Mouse (Mus musculus) ES-E14 (cell line): ENCODE measurements around the gene Spata31d1d. TPM values are rescaled to one million over a fixed set of nuclear protein-coding genes. Genes with fewer than 3 reads are reported as not detected.
A peak's percentile ranks its signal among the peaks of the same experiment; 100 is the strongest.
"Not testable (repeated sequence)": the region's sequence is repeated elsewhere in the genome, so short reads cannot be mapped to it uniquely, and the experiment has no call there.

Experiments
- DNase-seq: peaks from one replicate; pipeline ENCODE4 v3.0.0-alpha.2; 2013; ENCODE audit warnings: low read depth, low spot score
- H3K27ac ChIP-seq: 2 replicates; pipeline ENCODE4 v1.5.1; 2012; ENCODE audit warnings: low read depth, mild to moderate bottlenecking, low read length, moderate library complexity, mixed read lengths; ENCODE audit not compliant: poor library complexity, insufficient read depth, severe bottlenecking
- H3K36me3 ChIP-seq: 2 replicates; pipeline ENCODE4 v1.6.1; 2012; ENCODE audit warnings: mild to moderate bottlenecking, low read length, moderate library complexity, mixed read lengths; ENCODE audit not compliant: control insufficient read depth, poor library complexity, insufficient read depth, severe bottlenecking
- H3K4me1 ChIP-seq, 2 experiments: fragments of 150-350 bp in 1 of 2; sonication (generic) in 1 of 2; 2 replicates each; pipeline ENCODE4 v1.6.1; 2012; ENCODE audit warnings: low read length in 2 of 2, mild to moderate bottlenecking in 1 of 2, mixed read lengths in 1 of 2; ENCODE audit not compliant: control insufficient read depth in 2 of 2, insufficient read depth in 2 of 2, poor library complexity in 1 of 2
- H3K4me3 ChIP-seq, 2 experiments: fragments of 150-350 bp in 1 of 2; sonication (generic) in 1 of 2; 2 replicates each; pipeline ENCODE4 v1.5.1; 2012; ENCODE audit warnings: low read length in 2 of 2, low read depth in 1 of 2, mild to moderate bottlenecking in 1 of 2, mixed read lengths in 1 of 2; ENCODE audit not compliant: insufficient read depth in 1 of 2, poor library complexity in 1 of 2, severe bottlenecking in 1 of 2
- H3K9ac ChIP-seq: 2 replicates; pipeline ENCODE4 v1.6.1; 2012; ENCODE audit warnings: low read depth, mild to moderate bottlenecking, low read length, mixed read lengths; ENCODE audit not compliant: poor library complexity, insufficient read depth, severe bottlenecking
- H3K9me3 ChIP-seq: fragments of 150-350 bp; sonication (generic); 2 replicates; pipeline ENCODE4 v1.6.1; 2012; ENCODE audit warnings: low read depth, mild to moderate bottlenecking, low read length; ENCODE audit not compliant: control insufficient read depth, insufficient read depth
- CHD2 ChIP-seq: IDR thresholded peaks from 2 replicates; pipeline ENCODE4 v1.6.1; 2014; ENCODE audit warnings: mild to moderate bottlenecking, low read depth, low read length, inconsistent platforms
- HCFC1 ChIP-seq: IDR thresholded peaks from 2 replicates; pipeline ENCODE4 v1.6.1; 2012; ENCODE audit warnings: low read length, inconsistent platforms, borderline replicate concordance; ENCODE audit not compliant: insufficient read depth
- MAFK ChIP-seq: IDR thresholded peaks from 2 replicates; pipeline ENCODE4 v1.6.1; 2014; ENCODE audit warnings: mild to moderate bottlenecking, low read depth, low read length, inconsistent platforms; ENCODE audit not compliant: insufficient read depth
- ZC3H11A ChIP-seq: IDR thresholded peaks from 2 replicates; pipeline ENCODE4 v1.6.1; 2012; ENCODE audit warnings: low read depth, mild to moderate bottlenecking, inconsistent platforms, low read length, borderline replicate concordance
- ZNF384 ChIP-seq: IDR thresholded peaks from 2 replicates; pipeline ENCODE4 v1.6.1; 2012; ENCODE audit warnings: low read depth, low read length, inconsistent platforms
- in situ Hi-C, 2 experiments: fragments of 600-800 bp; cut with MboI; formaldehyde crosslinking; loops; one replicate each; pipeline ENCODE4 v1.15.1; 2025; ENCODE audit warnings: low sequenced_read_pairs in 2 of 2, inconsistent platforms in 1 of 2; ENCODE audit not compliant: unreplicated experiment in 2 of 2
- total RNA-seq: library from RNA; depleted of rRNA; stranded (reverse); fragments of 300-350 nt; gene quantifications from 2 replicates; pipeline ENCODE4 v1.2.3, GENCODE M21; 2012

Spata31d1d gene
- total RNA-seq, 1 experiment: 0.18 TPM

GRCm38 (mm10) chr13:59713710-59714109, 17.8 kb downstream of the Spata31d1d start:
- Histone ChIP-seq H3K9ac (no peak overlapping the region), H3K4me3 (no peak overlapping the region), H3K36me3 (no peaks in the 10 kb centered on the region), H3K27ac (no peak overlapping the region), H3K9me3 (no peaks in the 10 kb centered on the region), H3K4me1 (peaks cover 3 to 19% of the 10 kb centered on the region in 2 experiments; a peak in 3 of 4 replicates)
- in situ Hi-C loops: no loop called here
- no peak for DNase-seq
- TF ChIP-seq MAFK (no peak), HCFC1 (no peak), CHD2 (no peak), ZC3H11A (no peak), ZNF384 (no peak)

DNA sequence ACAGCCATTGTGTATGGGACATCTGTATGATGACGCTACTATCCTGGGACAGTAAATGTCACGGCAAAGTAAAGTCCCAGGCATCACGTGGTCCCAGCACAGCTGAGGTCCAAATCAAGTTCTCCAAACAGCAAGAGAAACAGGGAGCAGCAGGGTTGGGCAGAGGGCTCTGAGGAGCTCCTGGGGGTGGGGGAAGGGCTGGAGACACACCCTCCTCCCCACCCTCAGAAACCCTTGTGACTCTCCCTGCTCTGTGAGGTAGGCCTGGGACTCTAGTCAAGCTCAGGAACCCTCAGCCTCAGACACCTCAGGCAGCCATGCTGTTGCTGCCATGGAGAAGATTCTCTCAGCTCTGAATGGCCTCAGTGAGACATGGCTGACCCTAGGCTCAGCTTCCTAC, 19.6 kb downstream of the Spata31d1d start, which contains the start of gene Spata31d1b:
Gene Spata31d1b (plus strand): TSS at position 301 of the 400 bp plus-strand sequence.
- H3K27ac ChIP-seq, H3K4me3 ChIP-seq, H3K9ac ChIP-seq, in situ Hi-C loops, DNase-seq, H3K9me3 ChIP-seq, H3K36me3 ChIP-seq: not testable (repeated sequence)
- H3K4me1 ChIP-seq: peaks cover 3 to 19% of the 10 kb centered on the region in 2 experiments; a peak in 3 of 4 replicates

GRCm38 (mm10) chr13:59710230-59710629, 21.3 kb downstream of the Spata31d1d start, which contains the start of gene Spata31d1a:
Gene Spata31d1a (minus strand): TSS chr13:59710330.
- Histone ChIP-seq H3K9me3 (no peaks in the 10 kb centered on the region), H3K4me3 (peak within 1 kb of the TSS; percentile 52 to 58), H3K27ac (no peak within 1 kb of the TSS; the same call in 1 of the 2 replicates), H3K36me3 (no peaks in the 10 kb centered on the region), H3K4me1 (peaks cover 6 to 24% of the 10 kb centered on the region in 2 experiments; a peak in 3 of 4 replicates), H3K9ac (peak within 1 kb of the TSS; percentile 65; the same call in 1 of the 2 replicates)
- DNase-seq: no peak
- TF ChIP-seq MAFK (no peak), CHD2 (no peak), ZNF384 (no peak), ZC3H11A (no peak), HCFC1 (no peak)
- in situ Hi-C loops: no loop called here

GRCm38 (mm10) chr13:59704562-59704961, 27.0 kb downstream of the Spata31d1d start:
- no peak for TF ChIP-seq ZC3H11A
- TF ChIP-seq MAFK: no peak
- no peak for TF ChIP-seq HCFC1
- no peak for TF ChIP-seq CHD2
- TF ChIP-seq ZNF384: no peak
- in situ Hi-C loops: no loop called here
- H3K36me3 ChIP-seq: no peaks in the 10 kb centered on the region
- H3K9me3 ChIP-seq: no peaks in the 10 kb centered on the region
- H3K27ac ChIP-seq: no peak overlapping the region
- peaks cover 3 to 14% of the 10 kb centered on the region in 2 experiments; a peak in 3 of 4 replicates for H3K4me1 ChIP-seq
- H3K9ac ChIP-seq: no peak overlapping the region; the same call in 1 of the 2 replicates
- no peak overlapping the region for H3K4me3 ChIP-seq
- DNase-seq: no peak

DNA sequence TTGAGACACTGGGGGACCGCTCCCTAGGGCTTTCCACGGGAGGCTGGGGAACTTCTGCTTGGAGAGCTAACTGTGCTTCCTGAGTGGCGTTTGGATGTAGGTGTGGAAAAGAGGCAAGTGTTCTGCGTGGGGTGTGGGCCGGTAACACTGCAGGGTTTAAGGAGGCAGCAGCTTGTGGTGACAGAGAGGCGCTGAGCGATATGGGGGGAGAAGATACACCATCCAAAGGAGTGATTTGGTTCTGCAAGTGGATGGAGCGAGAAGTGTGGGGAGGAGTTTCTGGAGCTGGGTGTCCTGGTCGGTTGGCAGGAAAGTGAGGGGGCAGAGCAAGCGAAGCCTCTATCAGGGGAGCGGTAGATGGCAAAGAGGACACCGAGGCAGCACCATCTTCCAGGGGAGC, 28.0 kb downstream of the Spata31d1d start:
- Histone ChIP-seq H3K4me1 (peaks cover 3 to 14% of the 10 kb centered on the region in 2 experiments; a peak in 3 of 4 replicates), H3K36me3 (no peaks in the 10 kb centered on the region), H3K9ac (no peak overlapping the region), H3K4me3 (no peak overlapping the region), H3K27ac (no peak overlapping the region), H3K9me3 (no peaks in the 10 kb centered on the region)
- no peak for DNase-seq
- in situ Hi-C loops: no loop called here
- no peak for TF ChIP-seq ZC3H11A
- TF ChIP-seq CHD2: no peak
- no peak for TF ChIP-seq ZNF384
- TF ChIP-seq MAFK: no peak
- no peak for TF ChIP-seq HCFC1

GRCm38 (mm10) chr13:59700137-59700536, 31.4 kb downstream of the Spata31d1d start:
- H3K4me3 ChIP-seq, H3K4me1 ChIP-seq, in situ Hi-C loops, H3K27ac ChIP-seq, H3K9me3 ChIP-seq, H3K36me3 ChIP-seq, H3K9ac ChIP-seq, DNase-seq: not testable (repeated sequence)
